Mouse (Mus musculus): ENCODE results near the gene Adgrv1. TPM values are rescaled to one million over a fixed set of nuclear protein-coding genes. Genes with fewer than 3 reads are reported as not detected.

The Adgrv1 gene
- polyA plus RNA-seq, 1 experiment from 2014 or later: 2.7 TPM

DNA sequence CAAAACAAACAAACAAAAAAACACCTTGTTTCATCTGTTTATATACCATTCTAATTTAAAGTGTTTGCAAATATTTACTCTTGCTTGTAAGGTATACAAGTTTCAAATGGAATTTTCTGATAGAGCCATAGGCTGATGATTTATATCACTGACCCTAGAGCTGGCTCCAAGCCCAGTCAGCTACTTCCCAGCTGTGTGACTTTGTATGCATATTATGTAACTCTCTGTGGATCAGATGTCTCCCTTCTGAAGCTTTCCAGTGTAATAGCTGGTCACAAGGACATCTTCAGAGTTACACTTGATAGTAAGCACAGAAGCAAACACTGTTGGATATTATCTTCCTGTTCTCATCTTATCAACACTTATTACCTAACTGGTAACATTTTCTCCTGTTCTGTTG is 400.1 kb downstream of the Adgrv1 start:
- Histone ChIP-seq H3K9me3 (no peaks in the 10 kb centered on the region), H3K27ac (no peak overlapping the region), H3K4me3 (no peak overlapping the region), H3K4me1 (no peaks in the 10 kb centered on the region), H3K27me3 (ENCODE audit: insufficient read depth, poor library complexity, severe bottlenecking) (no peaks in the 10 kb centered on the region), H3K36me3 (no peaks in the 10 kb centered on the region)
- DNase-seq (ENCODE audit: low spot score): no peak

DNA sequence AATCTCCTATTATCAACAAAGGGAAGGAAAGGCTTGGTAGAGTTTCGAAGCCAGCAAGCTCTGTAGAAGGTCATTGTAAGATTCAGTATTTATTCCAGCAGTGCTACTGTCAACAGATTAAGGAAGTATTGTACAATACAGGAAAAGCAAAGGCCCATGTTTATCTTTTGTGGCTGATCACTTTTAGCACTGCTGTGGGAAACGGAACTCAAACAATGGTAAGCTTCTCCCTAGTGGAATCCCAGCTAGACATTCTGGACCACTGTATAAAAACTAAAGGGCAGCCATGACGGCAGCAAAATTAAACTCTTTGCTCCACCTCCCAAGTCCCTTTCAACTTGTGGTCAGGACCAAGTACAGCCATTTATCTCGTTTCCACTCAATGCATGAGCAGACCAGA is 402.8 kb downstream of the Adgrv1 start:
- 51% methylated on average over 4 of the region's 4 CpGs for WGBS
- Histone ChIP-seq H3K27ac (no peak overlapping the region), H3K4me3 (no peak overlapping the region), H3K27me3 (ENCODE audit: insufficient read depth, poor library complexity, severe bottlenecking) (no peaks in the 10 kb centered on the region), H3K36me3 (no peaks in the 10 kb centered on the region), H3K4me1 (no peaks in the 10 kb centered on the region), H3K9me3 (no peaks in the 10 kb centered on the region)
- no peak for DNase-seq (ENCODE audit: low spot score)

DNA sequence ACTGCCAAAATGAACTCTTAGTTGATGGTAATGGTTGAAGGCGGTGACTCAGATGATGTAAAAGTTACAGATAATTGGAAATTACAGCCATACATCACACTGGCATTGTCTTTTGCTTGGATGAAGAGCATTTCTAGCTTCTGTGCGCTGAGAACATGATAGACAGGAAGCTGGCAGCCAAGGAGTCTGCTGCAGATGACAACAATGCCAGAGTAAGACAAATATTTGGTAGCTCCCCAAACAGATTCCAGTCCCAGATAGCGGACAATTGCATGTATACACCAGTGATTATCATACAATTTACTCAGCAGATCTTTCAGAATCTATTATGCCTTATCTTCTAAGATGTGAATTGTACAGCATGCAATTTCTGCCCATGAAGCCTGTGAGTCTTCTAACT is 409.2 kb downstream of the Adgrv1 start:
- no peaks in the 10 kb centered on the region for H3K4me1 ChIP-seq
- no peaks in the 10 kb centered on the region for H3K9me3 ChIP-seq
- no peak for DNase-seq (ENCODE audit: low spot score)
- H3K36me3 ChIP-seq: no peaks in the 10 kb centered on the region
- no peak overlapping the region for H3K4me3 ChIP-seq
- no peaks in the 10 kb centered on the region for H3K27me3 ChIP-seq (ENCODE audit: insufficient read depth, poor library complexity, severe bottlenecking)
- 76% methylated on average over 3 of the region's 3 CpGs for WGBS
- H3K27ac ChIP-seq: no peak overlapping the region

DNA sequence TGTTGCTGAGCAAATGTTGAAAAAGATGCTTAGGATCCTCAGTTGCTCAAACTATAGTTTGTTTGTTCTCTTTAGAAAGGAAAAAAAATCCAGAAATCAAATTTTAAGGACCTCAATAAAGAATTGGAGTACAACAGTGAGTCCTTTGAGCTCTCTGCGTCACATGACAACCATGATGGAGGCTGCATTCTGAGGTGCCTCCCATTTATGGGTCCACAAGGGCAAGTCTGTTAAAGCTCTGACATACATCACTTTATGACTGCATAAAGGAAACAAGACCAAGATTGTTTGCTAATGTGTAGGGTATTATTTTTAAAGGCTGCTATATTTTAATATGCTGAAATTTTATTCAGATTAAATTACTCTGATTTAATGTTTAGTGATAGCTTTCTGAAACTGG is 410.6 kb downstream of the Adgrv1 start:
- H3K9me3 ChIP-seq: no peaks in the 10 kb centered on the region
- DNase-seq (ENCODE audit: low spot score): no peak
- WGBS: 86% methylated on average over 1 of the region's 1 CpGs
- H3K27ac ChIP-seq: no peak overlapping the region
- no peak overlapping the region for H3K4me3 ChIP-seq
- H3K36me3 ChIP-seq: no peaks in the 10 kb centered on the region
- no peaks in the 10 kb centered on the region for H3K4me1 ChIP-seq
- H3K27me3 ChIP-seq (ENCODE audit: insufficient read depth, poor library complexity, severe bottlenecking): no peaks in the 10 kb centered on the region

GRCm38 (mm10) chr13:81211436-81211835 is 421.5 kb downstream of the Adgrv1 start:
- no peak for DNase-seq (ENCODE audit: low spot score)
- Histone ChIP-seq H3K27me3 (ENCODE audit: insufficient read depth, poor library complexity, severe bottlenecking) (no peaks in the 10 kb centered on the region), H3K27ac (no peak overlapping the region), H3K9me3 (no peaks in the 10 kb centered on the region), H3K4me1 (no peaks in the 10 kb centered on the region), H3K36me3 (no peaks in the 10 kb centered on the region), H3K4me3 (no peak overlapping the region)
- WGBS: 58% methylated on average over 1 of the region's 1 CpGs

DNA sequence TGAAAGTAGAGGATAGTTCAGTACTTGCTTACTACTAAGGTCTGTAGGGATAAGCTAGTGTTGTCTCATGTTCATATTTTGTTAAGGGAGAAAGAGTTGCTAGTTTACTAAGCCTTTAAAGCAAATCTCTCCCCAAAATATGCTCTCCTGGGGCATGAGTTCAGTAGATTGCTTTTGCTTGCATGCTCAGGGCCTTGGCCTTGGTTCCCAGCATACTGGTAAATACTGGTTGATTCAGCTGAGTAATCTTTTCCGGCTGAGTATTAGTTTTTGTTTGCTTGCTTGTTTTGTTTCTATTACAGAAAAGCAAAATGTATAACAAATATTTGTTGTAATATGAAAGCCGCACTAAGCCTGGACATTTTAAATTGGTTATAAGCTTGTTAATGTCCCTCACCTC is 422.4 kb downstream of the Adgrv1 start:
- WGBS: 90% methylated on average over 2 of the region's 2 CpGs

GRCm38 (mm10) chr13:81209815-81210214 is 423.1 kb downstream of the Adgrv1 start:
- DNase-seq (ENCODE audit: low spot score): no peak
- Histone ChIP-seq H3K4me3 (no peak overlapping the region), H3K27ac (no peak overlapping the region), H3K27me3 (ENCODE audit: insufficient read depth, poor library complexity, severe bottlenecking) (no peaks in the 10 kb centered on the region), H3K9me3 (no peaks in the 10 kb centered on the region), H3K4me1 (no peaks in the 10 kb centered on the region), H3K36me3 (no peaks in the 10 kb centered on the region)
- WGBS: 74% methylated on average over 3 of the region's 3 CpGs

More for the DNA sequence above, 422.4 kb downstream of the Adgrv1 start:
- no peak overlapping the region for H3K27ac ChIP-seq
- no peaks in the 10 kb centered on the region for H3K27me3 ChIP-seq (ENCODE audit: insufficient read depth, poor library complexity, severe bottlenecking)
- no peaks in the 10 kb centered on the region for H3K4me1 ChIP-seq
- no peak for DNase-seq (ENCODE audit: low spot score)
- H3K9me3 ChIP-seq: no peaks in the 10 kb centered on the region
- no peak overlapping the region for H3K4me3 ChIP-seq
- H3K36me3 ChIP-seq: no peaks in the 10 kb centered on the region

GRCm38 (mm10) chr13:81208106-81208613 is 424.8 kb downstream of the Adgrv1 start:
- 50% methylated on average over 1 of the region's 1 CpGs for WGBS

GRCm38 (mm10) chr13:81181966-81182908 is 450.7 kb downstream of the Adgrv1 start:
- no peak for DNase-seq (ENCODE audit: low spot score)
- Histone ChIP-seq H3K36me3 (no peaks in the 10 kb centered on the region), H3K9me3 (no peaks in the 10 kb centered on the region), H3K27ac (no peak overlapping the region), H3K4me3 (no peak overlapping the region), H3K27me3 (ENCODE audit: insufficient read depth, poor library complexity, severe bottlenecking) (no peaks in the 10 kb centered on the region), H3K4me1 (no peaks in the 10 kb centered on the region)
- 71% methylated on average over 12 of the region's 12 CpGs for WGBS

More at GRCm38 (mm10) chr13:81208106-81208613, 424.8 kb downstream of the Adgrv1 start:
- no peak overlapping the region for H3K4me3 ChIP-seq
- no peaks in the 10 kb centered on the region for H3K4me1 ChIP-seq
- H3K9me3 ChIP-seq: no peaks in the 10 kb centered on the region
- no peak for DNase-seq (ENCODE audit: low spot score)
- H3K27me3 ChIP-seq (ENCODE audit: insufficient read depth, poor library complexity, severe bottlenecking): no peaks in the 10 kb centered on the region
- H3K36me3 ChIP-seq: no peaks in the 10 kb centered on the region
- no peak overlapping the region for H3K27ac ChIP-seq

DNA sequence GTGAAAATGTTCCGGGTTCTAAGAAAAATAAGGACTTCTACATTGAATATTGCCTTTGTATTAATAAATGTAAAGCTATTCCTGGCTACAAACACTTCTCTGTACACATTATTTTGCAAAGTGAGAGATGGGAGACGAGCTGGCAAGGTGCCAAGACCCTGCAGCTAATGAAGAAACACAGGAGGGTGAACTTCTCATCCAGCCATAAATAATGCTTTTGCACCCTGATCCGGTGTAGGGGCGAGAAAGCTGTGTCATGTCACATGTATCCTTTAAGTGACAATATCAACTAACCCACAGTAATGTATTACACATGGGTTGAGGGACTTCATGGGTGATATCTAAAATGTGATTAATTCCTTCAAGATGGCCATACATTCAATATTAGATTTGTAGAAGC is 451.5 kb downstream of the Adgrv1 start:
- Histone ChIP-seq H3K4me3 (no peak overlapping the region), H3K27me3 (ENCODE audit: insufficient read depth, poor library complexity, severe bottlenecking) (no peaks in the 10 kb centered on the region), H3K36me3 (no peaks in the 10 kb centered on the region), H3K4me1 (no peaks in the 10 kb centered on the region), H3K27ac (no peak overlapping the region), H3K9me3 (no peaks in the 10 kb centered on the region)
- WGBS: 81% methylated on average over 4 of the region's 4 CpGs
- DNase-seq (ENCODE audit: low spot score): no peak

DNA sequence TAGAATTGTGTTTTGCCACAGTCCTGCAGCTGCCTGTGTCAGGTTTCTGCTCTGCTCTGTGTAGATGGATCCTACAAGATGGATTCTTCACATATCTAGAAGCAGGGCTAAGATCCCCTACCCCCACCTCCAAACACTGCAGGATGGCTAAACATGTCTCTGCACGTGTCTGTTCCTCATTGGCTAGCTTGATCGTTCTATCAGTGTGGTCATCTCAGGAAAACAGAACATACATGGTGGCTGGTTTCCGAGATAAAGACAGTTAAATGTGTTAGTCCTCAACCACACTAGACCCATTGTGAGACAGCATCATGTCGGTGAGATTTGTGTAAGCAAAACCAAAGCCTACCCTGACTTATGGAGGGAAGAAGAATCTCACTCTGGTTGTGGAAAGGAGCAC is 456.1 kb downstream of the Adgrv1 start:
- no peak for DNase-seq (ENCODE audit: low spot score)
- no peaks in the 10 kb centered on the region for H3K36me3 ChIP-seq
- H3K4me3 ChIP-seq: no peak overlapping the region
- H3K9me3 ChIP-seq: no peaks in the 10 kb centered on the region
- H3K4me1 ChIP-seq: no peaks in the 10 kb centered on the region
- no peaks in the 10 kb centered on the region for H3K27me3 ChIP-seq (ENCODE audit: insufficient read depth, poor library complexity, severe bottlenecking)
- WGBS: 72% methylated on average over 4 of the region's 4 CpGs
- H3K27ac ChIP-seq: no peak overlapping the region

- Histone ChIP-seq H3K36me3 (no peaks in the 10 kb centered on the region), H3K4me3 (no peak overlapping the region), H3K4me1 (no peaks in the 10 kb centered on the region), H3K9me3 (no peaks in the 10 kb centered on the region), H3K27ac (no peak overlapping the region), H3K27me3 (ENCODE audit: insufficient read depth, poor library complexity, severe bottlenecking) (no peaks in the 10 kb centered on the region)
- DNase-seq (ENCODE audit: low spot score): no peak
- WGBS: 74% methylated on average over 3 of the region's 3 CpGs
These were observed 456.9 kb downstream of the Adgrv1 start for GRCm38 (mm10) chr13:81176071-81176470.

DNA sequence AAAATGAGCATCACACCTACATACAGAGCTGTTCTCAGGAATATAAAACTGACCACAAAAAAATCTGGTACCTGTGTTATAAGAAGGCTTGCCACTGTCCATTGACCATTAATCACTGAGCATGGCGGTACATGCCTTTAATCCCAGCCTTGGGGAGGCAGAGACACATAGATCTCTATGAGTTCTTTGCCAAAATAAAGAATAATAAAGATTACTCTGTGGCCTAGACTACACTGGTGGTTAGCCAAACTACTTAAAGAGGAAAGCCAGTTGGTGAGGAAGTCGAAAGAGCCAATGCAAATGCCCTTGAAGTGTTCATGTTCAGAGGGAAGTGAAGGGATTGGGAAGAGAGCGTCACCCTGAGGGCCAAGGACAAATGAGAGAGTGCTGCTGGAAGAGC is 461.8 kb downstream of the Adgrv1 start:
- no peak for DNase-seq (ENCODE audit: low spot score)
- WGBS: 68% methylated on average over 3 of the region's 3 CpGs
- no peak overlapping the region for H3K27ac ChIP-seq
- H3K4me1 ChIP-seq: no peaks in the 10 kb centered on the region
- no peaks in the 10 kb centered on the region for H3K9me3 ChIP-seq
- H3K36me3 ChIP-seq: no peaks in the 10 kb centered on the region
- H3K27me3 ChIP-seq (ENCODE audit: insufficient read depth, poor library complexity, severe bottlenecking): no peaks in the 10 kb centered on the region
- no peak overlapping the region for H3K4me3 ChIP-seq

All from heart, embryonic 10.5 days (tissue).